Mouse (Mus musculus) forebrain, postnatal 0 days (tissue): ENCODE results near the gene BC004004. TPM values are rescaled to one million over a fixed set of nuclear protein-coding genes. Genes with fewer than 3 reads are reported as not detected.
"Not testable (repeated sequence)": the region's sequence is repeated elsewhere in the genome, so short reads cannot be mapped to it uniquely, and the experiment has no call there.

Experiments used
- ATAC-seq: fragments of 200-750 bp; cut with Nextera tagmentation; 2 replicates; pipeline ENCODE4 v1.8.0; 2017; ENCODE audit warnings: mild to moderate bottlenecking, moderate library complexity
- DNase-seq: peaks from one replicate; pipeline ENCODE4 v3.0.0-alpha.2; 2015
- H3K27ac ChIP-seq: fragments of 300-500 bp; sonication (generic); 2 replicates; pipeline ENCODE4 v1.5.1; 2014; ENCODE audit warnings: low read depth, mild to moderate bottlenecking, antibody characterized with exemption, low read length, moderate library complexity, mixed read lengths
- H3K27me3 ChIP-seq: fragments of 300-500 bp; sonication (generic); 2 replicates; pipeline ENCODE4 v1.6.1; 2014; ENCODE audit warnings: mild to moderate bottlenecking, low read length, mixed read lengths; ENCODE audit not compliant: insufficient read depth
- H3K36me3 ChIP-seq: fragments of 300-500 bp; sonication (generic); 2 replicates; pipeline ENCODE4 v1.6.1; 2014; ENCODE audit warnings: mild to moderate bottlenecking, moderate library complexity; ENCODE audit not compliant: insufficient read depth
- H3K4me1 ChIP-seq: fragments of 300-500 bp; sonication (generic); 2 replicates; pipeline ENCODE4 v1.6.1; 2014; ENCODE audit warnings: antibody characterized with exemption; ENCODE audit not compliant: insufficient read depth
- H3K4me2 ChIP-seq: fragments of 300-500 bp; sonication (generic); 2 replicates; pipeline ENCODE4 v1.6.1; 2014; ENCODE audit warnings: low read depth, mild to moderate bottlenecking, moderate library complexity
- H3K4me3 ChIP-seq: fragments of 300-500 bp; sonication (generic); 2 replicates; pipeline ENCODE4 v1.5.1; 2014; ENCODE audit warnings: low read depth, low read length, mixed read lengths
- H3K9ac ChIP-seq: fragments of 300-500 bp; sonication (generic); 2 replicates; pipeline ENCODE4 v1.6.1; 2014; ENCODE audit warnings: mild to moderate bottlenecking
- H3K9me3 ChIP-seq: fragments of 300-500 bp; sonication (generic); 2 replicates; pipeline ENCODE4 v1.6.1; 2016; ENCODE audit warnings: low read length
- CTCF ChIP-seq: sonication (generic); IDR thresholded peaks from 2 replicates; pipeline ENCODE4 v1.5.1; 2016; ENCODE audit warnings: antibody characterized with exemption, control low read depth, low read depth
- WGBS: fragments of 180-500 bp; shearing (Covaris S2); extraction: QIAGEN DNeasy Blood & Tissue Kit; methylation state at CpG from one replicate; pipeline ENCODE4 v1.1.7; 2014; 5-methylcytosine and 5-hydroxymethylcytosine counted together
- polyA plus RNA-seq: library from polyadenylated mRNA; unstranded; fragments of >200 nt; fragmentation: Nextera tagmentation; extraction: Ambion mirVana; gene quantifications from 2 replicates; pipeline ENCODE4 v1.2.1, GENCODE M21; 2015
- total RNA-seq: library from RNA; depleted of rRNA; stranded (reverse); fragments of >200 nt; gene quantifications from 2 replicates; pipeline ENCODE4 v1.2.3, GENCODE M21; 2014

Gene BC004004
- total and polyA plus RNA-seq, 2 experiments from 2014 or later = 128 to 153 TPM

DNA sequence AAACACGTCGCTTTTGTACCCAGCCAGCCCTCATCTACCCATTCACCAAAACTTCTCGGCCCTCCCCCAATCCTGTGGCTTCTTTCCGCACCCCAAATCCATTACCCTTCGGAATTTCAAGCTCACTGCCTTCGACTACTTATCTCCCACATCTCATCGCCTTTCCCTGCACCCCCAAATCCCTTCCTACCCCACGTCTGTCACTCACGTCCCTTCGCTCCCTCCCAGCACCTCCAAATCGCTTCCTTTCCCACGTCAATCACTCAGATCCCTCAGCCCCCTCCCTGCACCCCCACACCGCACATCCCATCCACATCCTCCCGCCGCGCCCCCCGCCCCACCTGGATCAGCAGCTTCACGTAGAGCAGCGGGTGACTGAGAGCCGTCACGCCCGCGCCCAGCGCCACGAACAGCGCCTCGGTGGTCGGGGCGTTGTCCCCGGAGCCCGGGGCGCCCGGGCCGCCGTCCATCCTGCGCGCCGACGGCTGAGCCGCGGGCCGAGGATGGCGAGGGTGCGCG, 78.6 kb downstream of the BC004004 start:
- Histone ChIP-seq H3K4me2 (peak overlapping the region; percentile 60), H3K27me3 (no peaks in the 10 kb centered on the region), H3K27ac (peak overlapping the region; percentile 93), H3K4me3 (peak overlapping the region; percentile 92), H3K9me3 (no peaks in the 10 kb centered on the region), H3K36me3 (peaks cover 7% of the 10 kb centered on the region; the same call in 1 of the 2 replicates), H3K9ac (peak overlapping the region; percentile 95), H3K4me1 (peaks cover 6% of the 10 kb centered on the region; the same call in 1 of the 2 replicates)
- TF ChIP-seq CTCF = no peak
- DNase-seq (peak; percentile 66), ATAC-seq (peak; percentile 52)
- under 1% methylated on average over 43 of the region's 45 CpGs for WGBS

DNA sequence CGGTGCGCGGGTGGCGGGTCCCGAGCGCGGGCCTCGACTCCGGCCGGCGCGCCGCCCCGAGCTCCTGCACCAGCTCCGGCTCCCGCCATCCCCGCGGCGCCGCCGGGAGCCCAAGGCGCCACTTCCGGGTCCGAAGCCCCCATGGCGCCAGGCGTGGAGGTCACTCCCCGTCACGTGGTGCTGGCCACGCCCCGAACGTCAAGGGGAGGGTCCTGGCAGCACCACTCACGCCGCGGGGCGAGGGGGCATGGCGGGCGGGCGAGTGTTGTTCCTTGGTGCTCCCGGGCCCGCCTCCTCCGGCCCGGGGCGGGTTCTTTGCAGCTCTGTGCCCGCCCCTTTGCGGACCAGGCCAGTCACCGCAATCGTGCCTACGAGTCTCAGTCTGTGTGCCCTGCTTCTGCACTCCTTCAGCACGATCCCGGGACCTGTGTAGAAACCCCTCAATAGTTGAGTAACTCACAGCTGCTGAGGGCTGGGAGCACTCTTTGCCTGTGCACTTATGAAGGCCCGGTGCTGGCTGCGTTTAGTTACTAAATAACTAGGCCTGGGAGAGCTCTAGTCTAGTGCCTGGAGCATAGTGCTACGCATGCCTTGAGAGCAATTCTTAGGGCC, 79.2 kb downstream of the BC004004 start, which contains the start of gene Mtch1:
Gene Mtch1 (minus strand): TSS at position 290 of the 612 bp plus-strand sequence.
- H3K9me3 ChIP-seq = no peaks in the 10 kb centered on the region
- H3K4me1 ChIP-seq = peaks cover 6% of the 10 kb centered on the region; the same call in 1 of the 2 replicates
- TF ChIP-seq CTCF = no peak
- DNase-seq (peak; percentile 94), ATAC-seq (peak; percentile 83)
- H3K36me3 ChIP-seq = peaks cover 1% of the 10 kb centered on the region; the same call in 1 of the 2 replicates
- H3K9ac ChIP-seq = peak within 1 kb of the TSS; percentile 95
- H3K4me2 ChIP-seq = peak within 1 kb of the TSS; percentile 60
- H3K27ac ChIP-seq = peak within 1 kb of the TSS; percentile 93
- H3K4me3 ChIP-seq = peak within 1 kb of the TSS; percentile 92
- H3K27me3 ChIP-seq = no peaks in the 10 kb centered on the region
- WGBS = 2% methylated on average over 43 of the region's 53 CpGs

DNA sequence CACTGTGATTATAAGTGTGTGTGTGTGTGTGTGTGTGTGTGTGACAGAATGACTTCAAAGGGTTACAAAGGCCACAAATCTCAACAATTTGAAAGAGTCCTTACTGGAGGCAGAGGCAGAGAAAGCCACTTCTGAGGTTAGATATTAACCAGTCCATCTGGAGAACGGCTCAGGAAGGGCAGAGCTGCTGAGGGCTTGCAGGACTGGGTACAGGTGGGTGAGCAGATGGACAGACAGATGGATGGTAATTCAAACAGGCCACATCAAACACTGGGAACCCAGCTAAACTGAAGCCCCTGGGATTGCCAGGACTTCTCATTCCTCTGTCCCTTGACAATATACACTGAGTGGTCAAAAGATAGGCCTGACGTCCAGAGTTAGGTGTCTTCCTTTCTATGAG, 80.4 kb downstream of the BC004004 start:
- Histone ChIP-seq H3K4me2 (no peak overlapping the region), H3K27me3 (no peaks in the 10 kb centered on the region), H3K9ac (no peak overlapping the region), H3K36me3 (no peaks in the 10 kb centered on the region), H3K27ac (no peak overlapping the region), H3K9me3 (no peaks in the 10 kb centered on the region), H3K4me3 (no peak overlapping the region), H3K4me1 (peaks cover 6% of the 10 kb centered on the region; the same call in 1 of the 2 replicates)
- no peak for TF ChIP-seq CTCF
- ATAC-seq (no peak), DNase-seq (no peak)
- WGBS = 71% methylated on average over 2 of the region's 2 CpGs

DNA sequence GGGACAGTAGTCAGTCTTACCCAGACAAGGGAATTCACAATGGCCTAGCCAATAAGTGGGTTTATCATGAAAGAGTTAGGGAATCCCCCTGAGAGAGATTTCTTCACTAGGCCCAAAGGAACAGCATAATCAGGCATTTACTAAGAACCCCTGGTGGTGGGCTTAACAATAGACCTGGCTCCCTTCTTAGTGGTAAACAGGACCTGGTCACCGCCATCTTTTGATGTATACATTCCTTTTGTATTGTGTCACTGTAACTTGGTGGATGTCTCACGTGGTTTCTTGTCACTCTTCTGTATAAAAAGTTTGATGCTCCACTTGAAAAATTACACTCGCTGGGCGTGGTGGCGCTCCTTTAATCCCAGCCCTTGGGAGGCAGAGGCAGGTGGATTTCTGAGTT, 82.5 kb downstream of the BC004004 start:
- H3K4me3 ChIP-seq, ATAC-seq, H3K9me3 ChIP-seq, H3K4me2 ChIP-seq, H3K36me3 ChIP-seq, H3K27ac ChIP-seq, H3K27me3 ChIP-seq, H3K9ac ChIP-seq, DNase-seq: not testable (repeated sequence)
- WGBS = 58% methylated on average over 5 of the region's 5 CpGs
- H3K4me1 ChIP-seq = peaks cover 15% of the 10 kb centered on the region

DNA sequence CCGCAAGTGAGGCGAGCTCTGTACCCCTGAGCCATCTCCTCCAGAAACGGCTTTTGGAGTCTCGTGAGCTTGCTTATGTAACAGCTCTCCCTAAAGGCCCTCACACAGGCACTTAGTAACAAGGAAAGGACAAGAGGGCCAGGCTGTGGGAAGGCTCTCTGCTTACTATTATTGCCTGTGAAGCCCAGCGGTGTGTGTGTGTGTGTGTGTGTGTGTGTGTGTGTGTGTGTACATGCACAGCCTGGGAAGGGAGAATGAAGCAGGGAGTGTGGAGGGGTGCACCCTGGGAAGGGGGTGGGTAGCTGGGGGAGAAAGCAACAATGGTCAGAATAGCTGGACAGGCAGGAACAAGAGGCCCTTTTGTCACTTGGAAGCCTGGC, 86.9 kb downstream of the BC004004 start:
- H3K36me3 ChIP-seq = no peaks in the 10 kb centered on the region
- peak overlapping the region; percentile 91 for H3K27ac ChIP-seq
- no peaks in the 10 kb centered on the region for H3K9me3 ChIP-seq
- whole genome bisulfite sequencing = 14% methylated on average over 5 of the region's 5 CpGs
- no peak overlapping the region for H3K4me3 ChIP-seq
- H3K9ac ChIP-seq = peak overlapping the region; percentile 56; the same call in 1 of the 2 replicates
- H3K4me1 ChIP-seq = peaks cover 23% of the 10 kb centered on the region
- TF ChIP-seq CTCF = no peak
- DNase-seq (peak; percentile 59), ATAC-seq (peak; percentile 40)
- H3K27me3 ChIP-seq = no peaks in the 10 kb centered on the region
- H3K4me2 ChIP-seq = no peak overlapping the region

DNA sequence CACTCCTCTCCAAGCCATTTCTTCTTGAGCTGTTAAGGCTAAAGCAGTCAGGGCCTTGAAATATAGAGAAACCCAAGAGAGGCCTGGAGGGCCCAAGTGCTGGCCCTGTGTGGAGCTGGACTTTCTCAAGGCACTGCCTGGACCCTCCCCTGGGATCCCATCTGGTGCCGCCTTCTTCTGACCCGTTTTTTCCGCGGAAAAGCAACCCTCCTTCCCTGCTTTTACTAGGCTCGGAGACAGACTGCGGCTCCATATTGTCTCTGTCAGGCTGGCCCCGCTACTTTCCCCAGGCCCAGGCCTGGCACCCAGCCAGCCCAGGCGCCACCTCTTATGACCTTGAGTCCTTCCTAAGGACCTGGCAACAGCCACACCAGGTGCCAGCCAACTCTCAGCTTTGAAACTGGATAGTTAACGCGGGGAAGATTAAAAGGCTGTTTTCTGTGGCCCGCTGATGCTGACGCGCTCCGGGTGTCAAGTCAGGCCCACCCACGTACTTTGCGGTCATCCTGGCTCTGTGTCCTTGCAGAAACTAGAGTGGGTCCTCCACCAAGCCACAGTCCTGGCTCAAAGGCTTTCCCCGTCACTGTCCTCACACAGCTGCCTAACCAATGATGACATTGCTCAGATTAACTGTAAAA, 87.4 kb downstream of the BC004004 start:
- peaks cover 23% of the 10 kb centered on the region for H3K4me1 ChIP-seq
- peak; percentile 32 for ATAC-seq
- H3K27me3 ChIP-seq = no peaks in the 10 kb centered on the region
- no peak for TF ChIP-seq CTCF
- peak overlapping the region; percentile 9; the same call in 1 of the 2 replicates for H3K4me3 ChIP-seq
- peak overlapping the region; percentile 91 for H3K27ac ChIP-seq
- H3K9ac ChIP-seq = peak overlapping the region; percentile 56
- peak; percentile 64 for DNase-seq
- no peaks in the 10 kb centered on the region for H3K36me3 ChIP-seq
- H3K9me3 ChIP-seq = no peaks in the 10 kb centered on the region
- 5% methylated on average over 17 of the region's 17 CpGs for WGBS
- H3K4me2 ChIP-seq = peak overlapping the region; percentile 52

GRCm38 (mm10) chr17:29356479-29356856, 87.9 kb downstream of the BC004004 start:
- TF ChIP-seq CTCF = no peak
- peak overlapping the region; percentile 28 for H3K4me3 ChIP-seq
- H3K4me2 ChIP-seq = peak overlapping the region; percentile 52
- H3K9ac ChIP-seq = peak overlapping the region; percentile 56
- H3K36me3 ChIP-seq = no peaks in the 10 kb centered on the region
- ATAC-seq (peak; percentile 95), DNase-seq (peak; percentile 86)
- H3K9me3 ChIP-seq = no peaks in the 10 kb centered on the region
- H3K27ac ChIP-seq = peak overlapping the region; percentile 91
- 4% methylated on average over 11 of the region's 11 CpGs for WGBS
- H3K27me3 ChIP-seq = no peaks in the 10 kb centered on the region
- H3K4me1 ChIP-seq = peaks cover 23% of the 10 kb centered on the region
